In genomic region chr14:22783211-22784161, GRCm38 (mm10) we compare ENCODE assay signal across 9 mouse cellular contexts.
A peak's percentile ranks its signal among the peaks of the same experiment; 100 is the strongest.
DNase-seq lines count a peak whose midpoint lies in the region; ATAC-seq and TF ChIP-seq lines count a peak whose summit lies in the region.
"Had no signal": no experiment of that assay in that cellular context is flagged by ENCODE, and none has a peak within 500 bp of the region (broad histone marks: within the 10 kb centered on the region; RNA-seq: fewer than 3 reads in every experiment).

No protein-coding gene starts in this region.

- no peaks in the 10 kb centered on the region for H3K27me3 ChIP-seq in intestine, postnatal 0 days (replicated peaks; ENCODE audit: control insufficient read depth, insufficient read depth, low read length)
- no peaks in the 10 kb centered on the region for H3K27me3 ChIP-seq in liver, embryonic 12.5 days (replicated peaks)
- H3K27me3 ChIP-seq: embryonic facial prominence, embryonic 13.5 days had no signal

- H3K4me1 ChIP-seq in intestine, postnatal 0 days (replicated peaks; ENCODE audit: control insufficient read depth, insufficient read depth, low read length), result no peaks in the 10 kb centered on the region
- H3K4me1 ChIP-seq in liver, embryonic 12.5 days, result no peaks in the 10 kb centered on the region

- no peaks in the 10 kb centered on the region for H3K36me3 ChIP-seq in intestine, postnatal 0 days (ENCODE audit: control insufficient read depth, insufficient read depth)
- no peaks in the 10 kb centered on the region for H3K36me3 ChIP-seq in liver, embryonic 12.5 days
- H3K36me3 ChIP-seq: embryonic facial prominence, embryonic 13.5 days had no signal

- peak; percentile 41; the same call in 1 of the 2 replicates for ATAC-seq in intestine, postnatal 0 days
- peak; percentile 65 for ATAC-seq in megakaryocyte progenitor cell, adult 5-6 weeks (replicated peaks; ENCODE audit: poor library complexity)
- no peak for ATAC-seq in liver, embryonic 12.5 days

- H3K9me3 ChIP-seq in intestine, postnatal 0 days (ENCODE audit: control insufficient read depth), result no peaks in the 10 kb centered on the region
- no peaks in the 10 kb centered on the region for H3K9me3 ChIP-seq in liver, embryonic 12.5 days (replicated peaks)
- H3K9me3 ChIP-seq: embryonic facial prominence, embryonic 13.5 days had no signal

- no peak overlapping the region; the same call in 1 of the 2 replicates for H3K27ac ChIP-seq in intestine, postnatal 0 days (ENCODE audit: low read depth, low read length)
- H3K27ac ChIP-seq in liver, embryonic 12.5 days, result no peak overlapping the region
- H3K27ac ChIP-seq: embryonic facial prominence, embryonic 13.5 days had no signal

- no peak overlapping the region for H3K9ac ChIP-seq in intestine, postnatal 0 days (ENCODE audit: low read depth, low read length)
- no peak overlapping the region for H3K9ac ChIP-seq in liver, embryonic 12.5 days
- H3K9ac ChIP-seq: embryonic facial prominence, embryonic 13.5 days had no signal

- peak overlapping the region; percentile 43 for H3K4me2 ChIP-seq in intestine, postnatal 0 days (replicated peaks; ENCODE audit: low read depth)
- no peak overlapping the region for H3K4me2 ChIP-seq in liver, embryonic 12.5 days
- H3K4me2 ChIP-seq: embryonic facial prominence, embryonic 13.5 days had no signal

- H3K4me3 ChIP-seq in intestine, postnatal 0 days (ENCODE audit: low read depth, low read length), result no peak overlapping the region
- no peak overlapping the region for H3K4me3 ChIP-seq in liver, embryonic 12.5 days
- H3K4me3 ChIP-seq: embryonic facial prominence, embryonic 13.5 days had no signal

- 4% methylated on average over 15 of the region's 15 CpGs for WGBS in intestine, postnatal 0 days
- 37% methylated on average over 15 of the region's 15 CpGs for WGBS in liver, embryonic 12.5 days (ENCODE audit: insufficient replicate concordance)

- peak; percentile 8 to 27 for DNase-seq in cerebellum, postnatal 14 days
- no peak for DNase-seq in cerebellum, adult 11-12 months
- peak; percentile 41 for DNase-seq in adipocyte (ENCODE audit: low spot score)
- no peak for DNase-seq in cerebellum, postnatal 25 days
- no peak for DNase-seq in layer of hippocampus, postnatal 10 days (ENCODE audit: low spot score in 2 of 2)

- TF ChIP-seq CTCF in intestine, postnatal 0 days (IDR thresholded peaks at IDR 0.05; ENCODE audit: low read depth), result no peak; the same call in 1 of the 2 replicates

Comparison
In these comparisons a context has a peak if more than half of its experiments do, and no peak if none do; other contexts are left out.
1. DNase-seq: peak in cerebellum, postnatal 14 days (2 of 2) and adipocyte (single experiment); none in cerebellum, adult 11-12 months (single experiment), cerebellum, postnatal 25 days (0 of 2) and layer of hippocampus, postnatal 10 days (0 of 2).